Mouse (Mus musculus): ENCODE data around the gene Ppox.

- TF ChIP-seq CTCF (conservative IDR thresholded peaks at IDR 0.05; ENCODE audit: insufficient read depth, insufficient read length, low read depth, low read length), result no peak
- TF ChIP-seq POLR2A (IDR thresholded peaks at IDR 0.05; ENCODE audit: low read depth, low read length), result no peak
Measured at GRCm38 (mm10) chr1:171247916-171248315, 33.1 kb downstream of the Ppox start.

Data from kidney, adult 2 months (tissue).